35 mouse cellular contexts compared by ENCODE assay signal in the genomic region with DNA sequence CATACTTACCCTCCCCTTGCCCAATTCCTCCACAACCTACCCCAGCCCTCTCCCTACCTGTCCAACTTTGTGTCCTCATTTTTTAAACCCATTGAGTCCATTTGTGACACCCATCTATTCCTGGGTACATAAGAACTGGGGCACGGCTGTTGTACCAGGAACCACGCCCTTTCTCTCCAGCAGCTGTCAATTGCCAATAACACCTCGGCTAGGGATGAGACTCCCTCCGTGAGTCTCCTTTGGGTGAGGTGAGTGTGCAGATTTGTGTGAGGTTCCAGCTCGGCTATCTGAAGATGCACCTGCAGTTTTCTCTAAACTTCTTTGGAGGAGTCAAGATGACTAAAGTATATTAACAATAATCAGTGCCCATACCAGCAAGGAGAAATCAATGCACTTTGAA.
"Had no signal": no experiment of that assay in that cellular context is flagged by ENCODE, and none has a peak within 500 bp of the region (broad histone marks: within the 10 kb centered on the region; RNA-seq: fewer than 3 reads in every experiment).

No protein-coding gene starts in this region.

- H3K4me3 ChIP-seq: heart, embryonic 10.5 days; heart, embryonic 12.5 days; heart, embryonic 13.5 days; heart, embryonic 15.5 days; hindbrain, embryonic 10.5 days; hindbrain, embryonic 12.5 days; hindbrain, embryonic 13.5 days; hindbrain, embryonic 15.5 days; intestine, embryonic 15.5 days; kidney, embryonic 15.5 days; layer of hippocampus, adult 2 months had no signal

- H3K27me3 ChIP-seq: heart, embryonic 12.5 days; heart, embryonic 13.5 days; heart, embryonic 15.5 days; hindbrain, embryonic 12.5 days; hindbrain, embryonic 13.5 days; hindbrain, embryonic 15.5 days; intestine, embryonic 15.5 days; kidney, embryonic 15.5 days had no signal

- H3K4me2 ChIP-seq: heart, embryonic 11.5 days; heart, embryonic 12.5 days; heart, embryonic 13.5 days; heart, embryonic 15.5 days; hindbrain, embryonic 12.5 days; hindbrain, embryonic 13.5 days; hindbrain, embryonic 14.5 days; hindbrain, embryonic 15.5 days; intestine, embryonic 15.5 days; kidney, embryonic 15.5 days had no signal

- DNase-seq: heart, postnatal 10 days; heart, postnatal 14 days; heart, postnatal 36 days; heart, postnatal 4 days; kidney, adult 11 months; kidney, adult 18-20 months; kidney, adult 2 months; kidney, adult 8-10 months; kidney, adult 9 months; kidney, postnatal 10 days; kidney, postnatal 14 days; kidney, postnatal 25 days; kidney, postnatal 36 days; kidney, postnatal 4 days; layer of hippocampus, adult 9-11 months; layer of hippocampus, postnatal 36 days had no signal

- H3K27ac ChIP-seq: heart, embryonic 10.5 days; heart, embryonic 13.5 days; heart, embryonic 15.5 days; hindbrain, embryonic 10.5 days; hindbrain, embryonic 12.5 days; hindbrain, embryonic 13.5 days; hindbrain, embryonic 14.5 days; hindbrain, embryonic 15.5 days; hindbrain, postnatal 0 days; intestine, embryonic 15.5 days; kidney, embryonic 15.5 days; kidney, postnatal 0 days; layer of hippocampus, adult 2 months had no signal

- ATAC-seq: hindbrain, embryonic 16.5 days; hindbrain, postnatal 0 days; inflammation-experienced regulatory T-cells, adult 6 months; intestine, embryonic 15.5 days; intestine, embryonic 16.5 days; intestine, postnatal 0 days had no signal

- H3K9me3 ChIP-seq: heart, embryonic 10.5 days; heart, embryonic 12.5 days; heart, embryonic 13.5 days; heart, embryonic 15.5 days; hindbrain, embryonic 10.5 days; hindbrain, embryonic 12.5 days; hindbrain, embryonic 13.5 days; hindbrain, embryonic 15.5 days; intestine, embryonic 15.5 days; kidney, embryonic 15.5 days had no signal

- H3K4me1 ChIP-seq: hindbrain, embryonic 12.5 days; hindbrain, embryonic 13.5 days; hindbrain, embryonic 15.5 days; intestine, embryonic 15.5 days had no signal

- H3K9ac ChIP-seq: heart, embryonic 12.5 days; heart, embryonic 13.5 days; heart, embryonic 15.5 days; hindbrain, embryonic 12.5 days; hindbrain, embryonic 13.5 days; hindbrain, embryonic 14.5 days; hindbrain, embryonic 15.5 days; intestine, embryonic 15.5 days; kidney, embryonic 15.5 days had no signal

- H3K36me3 ChIP-seq: heart, embryonic 10.5 days; heart, embryonic 12.5 days; heart, embryonic 13.5 days; heart, embryonic 15.5 days; hindbrain, embryonic 10.5 days; hindbrain, embryonic 12.5 days; hindbrain, embryonic 13.5 days; hindbrain, embryonic 15.5 days; intestine, embryonic 15.5 days; kidney, embryonic 15.5 days had no signal
